8 mouse cellular contexts compared by ENCODE assay signal in the genomic region with DNA sequence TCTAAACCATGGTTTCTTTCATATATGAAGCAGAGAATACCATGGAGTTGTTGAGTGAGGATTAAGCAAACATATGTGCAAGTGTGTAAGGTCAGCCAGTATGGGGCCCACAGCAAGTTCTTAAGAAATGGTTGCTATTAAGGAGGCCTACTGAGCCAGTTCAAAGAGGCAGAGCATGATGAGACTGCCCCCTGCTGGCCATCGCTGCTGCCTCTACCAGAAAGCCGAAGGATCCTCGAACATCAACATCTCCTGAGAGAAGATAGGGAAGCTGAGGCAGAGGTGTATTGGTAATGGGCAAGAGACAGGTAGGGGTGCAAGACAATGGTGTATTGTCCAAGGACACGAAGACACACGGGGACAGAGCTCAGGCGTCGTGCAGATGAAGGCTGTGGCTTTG. TPM values are rescaled to one million over a fixed set of nuclear protein-coding genes. Genes with fewer than 3 reads are reported as not detected.
A peak's percentile ranks its signal among the peaks of the same experiment; 100 is the strongest.
DNase-seq lines count a peak whose midpoint lies in the region; ATAC-seq and TF ChIP-seq lines count a peak whose summit lies in the region.

No protein-coding gene starts in this region.

- H3K4me1 ChIP-seq in forebrain, embryonic 16.5 days (replicated peaks; ENCODE audit: control insufficient read depth, insufficient read depth, low read length), result peaks cover 17% of the 10 kb centered on the region

- intact Hi-C loops in heart, postnatal 10 days (cut with DNase I), result loop anchor here (2.0 kb wide), 1 partner anchor 129 kb away; no protein-coding TSS in a partner anchor

- ATAC-seq in forebrain, embryonic 16.5 days, result no peak
- peak; percentile 47; the same call in 1 of the 2 replicates for ATAC-seq in megakaryocyte-erythroid progenitor cell, adult 5-6 weeks (replicated peaks; ENCODE audit: low FRiP score, low TSS enrichment, poor library complexity, severe bottlenecking)

- no peaks in the 10 kb centered on the region for H3K79me3 ChIP-seq in C2C12 (ENCODE audit: low read depth)

- TF ChIP-seq POLR2A in brain, embryonic 14.5 days (IDR thresholded peaks at IDR 0.05; ENCODE audit: borderline replicate concordance, extremely low read depth, insufficient read depth, insufficient read length, poor library complexity, severe bottlenecking), result no peak

- no peak overlapping the region for H3ac ChIP-seq in C2C12 (ENCODE audit: control insufficient read depth, insufficient read length, low read depth)

- no peaks in the 10 kb centered on the region for H3K9me3 ChIP-seq in forebrain, embryonic 16.5 days (ENCODE audit: control insufficient read depth, low read length)

- no peak overlapping the region for H3K9ac ChIP-seq in forebrain, embryonic 16.5 days (replicated peaks; ENCODE audit: low read depth, low read length)

- peaks cover 66% of the 10 kb centered on the region for H3K27me3 ChIP-seq in C2C12 (ENCODE audit: control insufficient read depth, insufficient read depth, insufficient read length)
- no peaks in the 10 kb centered on the region for H3K27me3 ChIP-seq in forebrain, embryonic 16.5 days (replicated peaks; ENCODE audit: control insufficient read depth, insufficient read depth, low read length)

- H3K79me2 ChIP-seq in C2C12 (ENCODE audit: control insufficient read depth, insufficient read depth), result no peaks in the 10 kb centered on the region

- peak; percentile 16 to 47 for DNase-seq in heart, postnatal 10 days
- DNase-seq in heart, adult 9 months (ENCODE audit: low spot score in 2 of 2), result no peak
- DNase-seq in brain, embryonic 14.5 days (ENCODE audit: low read depth), result peak; percentile 58
- DNase-seq in layer of hippocampus, adult 9-11 months, result peak; percentile 34
- peak; percentile 79 for DNase-seq in thymus, postnatal 4 days

- H3K36me3 ChIP-seq in C2C12 (ENCODE audit: control insufficient read depth, insufficient read depth), result no peaks in the 10 kb centered on the region
- no peaks in the 10 kb centered on the region for H3K36me3 ChIP-seq in forebrain, embryonic 16.5 days (ENCODE audit: control insufficient read depth, insufficient read depth)

- H3K4me2 ChIP-seq in forebrain, embryonic 16.5 days (ENCODE audit: low read length), result no peak overlapping the region

- H3K4me3 ChIP-seq in C2C12 (ENCODE audit: insufficient read depth, poor library complexity, severe bottlenecking), result no peak overlapping the region
- no peak overlapping the region for H3K4me3 ChIP-seq in forebrain, embryonic 16.5 days (replicated peaks; ENCODE audit: low read length)

- 18% methylated on average over 7 of the region's 7 CpGs for WGBS in forebrain, embryonic 16.5 days

- peak overlapping the region; percentile 57; the same call in 1 of the 2 replicates for H3K27ac ChIP-seq in forebrain, embryonic 16.5 days (ENCODE audit: low read length)

- TF ChIP-seq CTCF in C2C12 (IDR thresholded peaks at IDR 0.05; ENCODE audit: control insufficient read depth, insufficient read depth, insufficient read length), result peak; percentile 69
- peak; percentile 76 for TF ChIP-seq CTCF in brain, embryonic 14.5 days (IDR thresholded peaks at IDR 0.05; ENCODE audit: borderline replicate concordance, extremely low read depth, insufficient read depth, insufficient read length)

TF ChIP-seq in C2C12, 6 proteins besides CTCF, POLR2A, EP300 and RAD21:
- TF ChIP-seq USF1 (IDR thresholded peaks at IDR 0.05; ENCODE audit: low read depth), result no peak
- TF ChIP-seq MYOG (IDR thresholded peaks at IDR 0.05; ENCODE audit: control insufficient read depth, extremely low read depth, insufficient read length), result no peak
- no peak for TF ChIP-seq MYOD1 (IDR thresholded peaks at IDR 0.05; ENCODE audit: control insufficient read depth, insufficient read length, low read depth)
- TF ChIP-seq MAX (IDR thresholded peaks at IDR 0.05), result no peak
- TF ChIP-seq CEBPB (IDR thresholded peaks at IDR 0.05; ENCODE audit: low read depth), result no peak
- no peak for TF ChIP-seq FOSL1 (IDR thresholded peaks at IDR 0.05; ENCODE audit: insufficient read depth, low read length, poor library complexity, severe bottlenecking)

RNA-seq across cellular contexts. Expression of gene Ush1c, which starts 12.1 kb away (rescaled TPM):
- 10 to 100 TPM; 12.2 to 12.8 TPM for total RNA-seq in heart, postnatal 10 days (2021)
- not detected for polyA plus RNA-seq in C2C12 (2012; fragmentation: generic; extraction: Trizol)
- 0.79 and 1.2 TPM in 2 replicates for polyA plus RNA-seq in brain, embryonic 14.5 days (2012; rRNA removed)
- 1.2 and 2.5 TPM in 2 replicates for polyA plus RNA-seq in forebrain, embryonic 16.5 days (2015; fragmentation: Nextera tagmentation; extraction: Ambion mirVana)
- total RNA-seq in megakaryocyte-erythroid progenitor cell, adult 5-6 weeks (2014; fragmentation: Nextera tagmentation), result not detected in 2 replicates
- not detected in 2 replicates for total RNA-seq in megakaryocyte-erythroid progenitor cell, adult 5-6 weeks (2017)

RNA-seq across cellular contexts. Expression of gene Otog, which starts 14.5 kb away (rescaled TPM):
- not detected for total RNA-seq in heart, postnatal 10 days (2021)
- polyA plus RNA-seq in C2C12 (2012; fragmentation: generic; extraction: Trizol), result 0.04 TPM
- polyA plus RNA-seq in brain, embryonic 14.5 days (2012; rRNA removed), result 0.06 and 0.22 TPM in 2 replicates
- not detected in 2 replicates for polyA plus RNA-seq in forebrain, embryonic 16.5 days (2015; fragmentation: Nextera tagmentation; extraction: Ambion mirVana)
- not detected in 2 replicates for total RNA-seq in megakaryocyte-erythroid progenitor cell, adult 5-6 weeks (2014; fragmentation: Nextera tagmentation)
- total RNA-seq in megakaryocyte-erythroid progenitor cell, adult 5-6 weeks (2017), result not detected in 2 replicates

RNA-seq across cellular contexts. Expression of gene Abcc8, which starts 46.4 kb away (rescaled TPM):
- total RNA-seq in heart, postnatal 10 days (2021), result 10 to 100 TPM; 64.1 to 72.6 TPM
- not detected for polyA plus RNA-seq in C2C12 (2012; fragmentation: generic; extraction: Trizol)
- polyA plus RNA-seq in brain, embryonic 14.5 days (2012; rRNA removed), result 12.3 and 15.0 TPM in 2 replicates
- polyA plus RNA-seq in forebrain, embryonic 16.5 days (2015; fragmentation: Nextera tagmentation; extraction: Ambion mirVana), result 33.2 and 34.3 TPM in 2 replicates
- not detected in 2 replicates for total RNA-seq in megakaryocyte-erythroid progenitor cell, adult 5-6 weeks (2014; fragmentation: Nextera tagmentation)
- total RNA-seq in megakaryocyte-erythroid progenitor cell, adult 5-6 weeks (2017), result not detected in 2 replicates

Comparison
In these comparisons a context has a peak if more than half of its experiments do, and no peak if none do; other contexts are left out.
1. DNase-seq: peak in heart, postnatal 10 days (2 of 2), brain, embryonic 14.5 days (single experiment), layer of hippocampus, adult 9-11 months (single experiment) and thymus, postnatal 4 days (single experiment); none in heart, adult 9 months (0 of 2).
2. RNA of gene Abcc8, which starts 46.4 kb away (polyA plus RNA-seq): 33.2 to 34.3 TPM in forebrain, embryonic 16.5 days and 12.3 to 15.0 TPM in brain, embryonic 14.5 days; not detected in C2C12 (single experiment); every median in the first group is over 10 times any median in the second.